Comparison of ENCODE assay signal across 8 mouse cellular contexts in the genomic region with DNA sequence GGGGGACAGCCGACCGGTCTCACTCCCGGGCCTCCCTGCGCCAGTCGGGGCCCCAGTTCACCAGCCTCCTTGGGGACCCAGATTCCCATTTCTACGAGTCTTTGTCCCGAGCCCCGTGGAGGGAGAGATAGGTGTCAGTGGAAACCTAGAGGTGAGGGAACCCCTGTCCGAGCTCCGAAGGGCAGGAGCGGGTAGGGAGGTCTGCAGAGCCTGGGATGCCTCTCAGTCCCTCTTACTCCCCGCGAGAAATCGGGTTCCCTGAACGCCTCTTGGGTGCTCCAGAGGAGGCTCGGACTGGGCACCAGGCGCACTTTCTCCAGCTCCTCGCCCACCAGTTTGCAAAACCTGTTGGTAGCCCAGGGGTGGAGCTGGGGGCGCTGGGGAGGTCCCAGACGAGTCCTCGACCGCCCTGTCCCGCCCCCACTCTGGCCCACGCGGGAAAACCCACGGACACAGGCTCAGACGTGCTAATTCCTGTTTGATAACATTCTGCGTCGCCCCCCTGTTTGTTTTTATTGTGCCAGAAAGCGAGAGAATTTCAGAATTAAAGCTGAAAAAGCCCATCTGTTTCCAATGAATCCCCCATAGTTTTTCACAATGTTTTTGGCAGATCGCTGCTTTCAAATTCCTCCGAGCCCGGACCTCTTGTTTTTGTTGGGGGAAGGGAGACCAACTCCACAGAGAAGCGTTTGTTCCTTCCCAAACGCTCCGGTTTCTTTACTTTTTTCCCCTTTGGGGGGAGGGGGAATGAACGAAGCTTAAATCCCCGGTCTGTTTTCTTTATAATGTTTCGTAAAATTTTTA. TPM values are rescaled to one million over a fixed set of nuclear protein-coding genes. Genes with fewer than 3 reads are reported as not detected.
DNase-seq lines count a peak whose midpoint lies in the region; ATAC-seq lines count a peak whose summit lies in the region.

No protein-coding gene starts in this region.

- H3K4me2 ChIP-seq in embryonic facial prominence, embryonic 15.5 days (replicated peaks), result peak overlapping the region; percentile 77
- H3K4me2 ChIP-seq in liver, embryonic 13.5 days, result peak overlapping the region; percentile 64
- peak overlapping the region; percentile 90 for H3K4me2 ChIP-seq in neural tube, embryonic 13.5 days

- DNase-seq in adrenal gland, adult (ENCODE audit: inconsistent age in 2 of 2, low spot score in 1 of 2), result peak; percentile 46 to 83
- DNase-seq in adrenal gland, postnatal 4 days (ENCODE audit: low spot score in 2 of 2), result no peak
- DNase-seq in ES-CJ7 (ENCODE audit: low read depth, low spot score), result peak; percentile 23
- DNase-seq in heart, postnatal 36 days, result peak; percentile 55 to 61
- no peak for DNase-seq in liver, embryonic 13.5 days

- intact Hi-C loops in heart, postnatal 36 days (cut with DNase I), result loop anchor here (1.0 kb wide), 1 partner anchor 16 kb away; the partner anchor contains the start of gene Rgma

- peak overlapping the region; percentile 78 for H3K9ac ChIP-seq in embryonic facial prominence, embryonic 15.5 days
- peak overlapping the region; percentile 33; the same call in 1 of the 2 replicates for H3K9ac ChIP-seq in liver, embryonic 13.5 days
- peak overlapping the region; percentile 94 for H3K9ac ChIP-seq in neural tube, embryonic 13.5 days

- H3K36me3 ChIP-seq in embryonic facial prominence, embryonic 15.5 days, result no peaks in the 10 kb centered on the region
- no peaks in the 10 kb centered on the region for H3K36me3 ChIP-seq in liver, embryonic 13.5 days
- H3K36me3 ChIP-seq in neural tube, embryonic 13.5 days, result peaks cover 12% of the 10 kb centered on the region; the same call in 1 of the 2 replicates

- WGBS in embryonic facial prominence, embryonic 15.5 days, result under 1% methylated on average over 39 of the region's 39 CpGs
- WGBS in liver, embryonic 13.5 days (ENCODE audit: insufficient replicate concordance), result 1% methylated on average over 39 of the region's 39 CpGs
- WGBS in neural tube, embryonic 13.5 days, result under 1% methylated on average over 39 of the region's 39 CpGs

- H3K4me1 ChIP-seq in embryonic facial prominence, embryonic 15.5 days, result peaks cover 60% of the 10 kb centered on the region
- peaks cover 3% of the 10 kb centered on the region; the same call in 1 of the 2 replicates for H3K4me1 ChIP-seq in liver, embryonic 13.5 days (replicated peaks)
- H3K4me1 ChIP-seq in neural tube, embryonic 13.5 days (replicated peaks), result peaks cover 78% of the 10 kb centered on the region

- ATAC-seq in embryonic facial prominence, embryonic 15.5 days (ENCODE audit: insufficient number of reproducible peaks, low FRiP score, low TSS enrichment, low read depth), result peak; percentile 35; the same call in 1 of the 2 replicates
- ATAC-seq in liver, embryonic 13.5 days (ENCODE audit: low read depth), result no peak
- ATAC-seq in neural tube, embryonic 13.5 days (ENCODE audit: low read depth), result peak; percentile 17; the same call in 1 of the 2 replicates
- ATAC-seq in megakaryocyte-erythroid progenitor cell, adult 5-6 weeks (replicated peaks; ENCODE audit: low FRiP score, low TSS enrichment, poor library complexity, severe bottlenecking), result no peak

- no peaks in the 10 kb centered on the region for H3K9me3 ChIP-seq in embryonic facial prominence, embryonic 15.5 days (replicated peaks)
- H3K9me3 ChIP-seq in liver, embryonic 13.5 days (replicated peaks), result no peaks in the 10 kb centered on the region
- H3K9me3 ChIP-seq in neural tube, embryonic 13.5 days, result no peaks in the 10 kb centered on the region

- no peaks in the 10 kb centered on the region for H3K27me3 ChIP-seq in embryonic facial prominence, embryonic 15.5 days
- peaks cover 85% of the 10 kb centered on the region for H3K27me3 ChIP-seq in liver, embryonic 13.5 days
- no peaks in the 10 kb centered on the region for H3K27me3 ChIP-seq in neural tube, embryonic 13.5 days

- peak overlapping the region; percentile 97 for H3K27ac ChIP-seq in embryonic facial prominence, embryonic 15.5 days (replicated peaks)
- H3K27ac ChIP-seq in liver, embryonic 13.5 days, result no peak overlapping the region
- peak overlapping the region; percentile 94 for H3K27ac ChIP-seq in neural tube, embryonic 13.5 days (replicated peaks)

- H3K4me3 ChIP-seq in embryonic facial prominence, embryonic 15.5 days (replicated peaks), result peak overlapping the region; percentile 76
- H3K4me3 ChIP-seq in liver, embryonic 13.5 days (replicated peaks), result peak overlapping the region; percentile 51
- peak overlapping the region; percentile 75 for H3K4me3 ChIP-seq in neural tube, embryonic 13.5 days

RNA-seq across cellular contexts. Expression of gene Rgma, which starts 16.4 kb away (rescaled TPM):
- total RNA-seq in adrenal gland, postnatal 4 days (2021), result 10 to 100 TPM; 15.6 to 17.0 TPM
- polyA plus RNA-seq in embryonic facial prominence, embryonic 15.5 days (2015; fragmentation: Nextera tagmentation; extraction: Ambion mirVana), result 23.0 and 24.1 TPM in 2 replicates
- total RNA-seq in heart, postnatal 36 days (2021), result 10 to 100 TPM; 52.1 to 87.0 TPM
- 0.23 and 0.31 TPM in 2 replicates for polyA plus RNA-seq in liver, embryonic 13.5 days (2015; fragmentation: Nextera tagmentation; extraction: Ambion mirVana)
- polyA plus RNA-seq in neural tube, embryonic 13.5 days (2015; fragmentation: Nextera tagmentation; extraction: Ambion mirVana), result 41.4 and 49.6 TPM in 2 replicates
- total RNA-seq in megakaryocyte-erythroid progenitor cell, adult 5-6 weeks (2014; fragmentation: Nextera tagmentation), result not detected in 2 replicates
- not detected in 2 replicates for total RNA-seq in megakaryocyte-erythroid progenitor cell, adult 5-6 weeks (2017)

Comparison
In these comparisons a context has a peak if more than half of its experiments do, and no peak if none do; other contexts are left out.
1. DNase-seq: peak in adrenal gland, adult (2 of 2), ES-CJ7 (single experiment) and heart, postnatal 36 days (2 of 2); none in adrenal gland, postnatal 4 days (0 of 2) and liver, embryonic 13.5 days (single experiment).
2. ATAC-seq: peak in embryonic facial prominence, embryonic 15.5 days (single experiment) and neural tube, embryonic 13.5 days (single experiment); none in liver, embryonic 13.5 days (single experiment) and megakaryocyte-erythroid progenitor cell, adult 5-6 weeks (single experiment).
3. H3K9ac ChIP-seq: peak in every context shown above with its lines; median percentile 94 in neural tube, embryonic 13.5 days; 78 in embryonic facial prominence, embryonic 15.5 days; 33 in liver, embryonic 13.5 days.
4. RNA of gene Rgma, which starts 16.4 kb away (total RNA-seq): 52.1 to 87.0 TPM in heart, postnatal 36 days and 15.6 to 17.0 TPM in adrenal gland, postnatal 4 days; not detected in megakaryocyte-erythroid progenitor cell, adult 5-6 weeks; every median in the first group is over 10 times any median in the second.
5. Peak in every context shown above with its lines, with median percentiles within 50 percentile points of each other: H3K4me2 ChIP-seq and H3K4me3 ChIP-seq.